Comparison of ENCODE assay signal across 15 mouse cellular contexts in genomic region chr14:90405476-90405875, GRCm38 (mm10).
"Had no signal": no experiment of that assay in that cellular context is flagged by ENCODE, and none has a peak within 500 bp of the region (broad histone marks: within the 10 kb centered on the region; RNA-seq: fewer than 3 reads in every experiment).

No protein-coding gene starts in this region.

- H3K27ac ChIP-seq: gastrocnemius, adult 2 months; heart, embryonic 10.5 days; hindbrain, embryonic 10.5 days; hindbrain, embryonic 12.5 days; hindbrain, embryonic 14.5 days; intestine, embryonic 15.5 days; layer of hippocampus, adult 2 months; left cerebral cortex, adult 2 months; limb, embryonic 12.5 days; liver, embryonic 13.5 days had no signal

- H3K4me1 ChIP-seq: heart, embryonic 10.5 days; heart, embryonic 12.5 days; hindbrain, embryonic 10.5 days; hindbrain, embryonic 12.5 days; intestine, embryonic 15.5 days; limb, embryonic 12.5 days; liver, embryonic 13.5 days had no signal

- H3K36me3 ChIP-seq: heart, embryonic 10.5 days; heart, embryonic 12.5 days; hindbrain, embryonic 10.5 days; hindbrain, embryonic 12.5 days; intestine, embryonic 15.5 days; limb, embryonic 12.5 days; liver, embryonic 13.5 days had no signal

- H3K9me3 ChIP-seq: heart, embryonic 10.5 days; heart, embryonic 12.5 days; hindbrain, embryonic 10.5 days; hindbrain, embryonic 12.5 days; intestine, embryonic 15.5 days; limb, embryonic 12.5 days; liver, embryonic 13.5 days had no signal

- H3K9ac ChIP-seq: heart, embryonic 12.5 days; hindbrain, embryonic 12.5 days; hindbrain, embryonic 14.5 days; intestine, embryonic 15.5 days; limb, embryonic 12.5 days; liver, embryonic 13.5 days had no signal

- H3K4me3 ChIP-seq: gastrocnemius, adult 2 months; heart, embryonic 10.5 days; heart, embryonic 12.5 days; hindbrain, embryonic 10.5 days; hindbrain, embryonic 12.5 days; intestine, embryonic 15.5 days; layer of hippocampus, adult 2 months; left cerebral cortex, adult 2 months; limb, embryonic 12.5 days; liver, embryonic 13.5 days had no signal

- ATAC-seq: hindbrain, embryonic 16.5 days; inflammation-experienced regulatory T-cells, adult 6 months; intestine, embryonic 15.5 days; intestine, postnatal 0 days had no signal

- H3K4me2 ChIP-seq: heart, embryonic 12.5 days; hindbrain, embryonic 12.5 days; hindbrain, embryonic 14.5 days; intestine, embryonic 15.5 days; limb, embryonic 12.5 days; liver, embryonic 11.5 days; liver, embryonic 13.5 days had no signal

- H3K27me3 ChIP-seq: heart, embryonic 12.5 days; hindbrain, embryonic 12.5 days; intestine, embryonic 15.5 days; limb, embryonic 12.5 days; liver, embryonic 13.5 days had no signal
